Mouse (Mus musculus): ENCODE data around the gene Nudt4. TPM values are rescaled to one million over a fixed set of nuclear protein-coding genes. Genes with fewer than 3 reads are reported as not detected.

The Nudt4 gene
- total RNA-seq (2021): 10 to 100 TPM; 73.9 to 74.5 TPM

DNA sequence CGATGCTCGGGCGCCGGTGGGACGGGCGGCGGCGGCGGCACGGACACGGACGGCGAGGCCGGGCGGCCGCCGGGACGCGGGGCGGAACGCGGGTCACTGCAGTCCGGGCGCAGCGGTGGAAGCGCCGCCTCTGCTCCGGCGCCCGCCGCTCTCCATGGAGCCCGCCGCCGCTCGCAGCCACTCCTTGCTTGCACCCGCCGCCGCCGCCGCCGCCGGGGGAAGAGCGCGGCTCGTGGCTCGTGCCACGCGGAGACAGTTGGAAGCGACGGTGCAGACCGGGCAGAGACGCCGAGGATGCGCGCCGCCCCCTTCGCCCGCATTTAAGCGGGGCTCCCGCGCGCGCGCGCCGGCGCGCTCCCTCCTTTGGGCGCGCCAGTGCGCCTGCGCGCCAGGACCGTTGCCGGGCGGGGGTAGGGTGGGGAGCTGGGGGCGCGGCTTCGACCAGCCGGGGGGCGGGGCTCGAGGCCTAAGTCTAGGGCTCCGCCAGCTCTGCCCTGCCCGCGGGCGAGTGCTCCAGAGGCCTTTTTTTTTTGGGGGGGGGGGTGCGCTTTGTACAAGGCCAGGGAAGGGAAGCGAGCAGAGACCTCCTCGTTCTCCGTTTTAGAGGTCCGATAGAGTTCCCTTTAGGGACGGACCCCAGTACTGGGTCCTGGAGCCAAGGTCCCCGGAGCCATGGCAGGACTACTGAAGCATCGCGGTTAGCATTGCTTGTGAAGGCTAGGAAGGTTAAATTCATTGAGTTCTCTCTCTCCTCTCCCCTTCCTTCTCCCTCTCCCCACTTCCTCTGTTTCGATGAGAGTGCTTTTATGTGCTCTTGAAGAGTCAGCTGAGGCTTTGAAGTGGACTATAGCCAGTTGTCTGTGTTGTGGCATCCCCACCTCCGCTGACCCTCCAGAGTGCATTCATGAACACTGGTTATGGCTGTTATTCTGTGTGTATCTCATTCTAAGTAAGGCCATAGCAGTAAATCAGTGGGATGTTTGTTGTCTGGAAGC lies at the start of gene Nudt4:
TSS of gene Nudt4 (minus strand) at position 296 of the 995 bp plus-strand sequence.
- peak; percentile 79 to 81 for DNase-seq

DNA sequence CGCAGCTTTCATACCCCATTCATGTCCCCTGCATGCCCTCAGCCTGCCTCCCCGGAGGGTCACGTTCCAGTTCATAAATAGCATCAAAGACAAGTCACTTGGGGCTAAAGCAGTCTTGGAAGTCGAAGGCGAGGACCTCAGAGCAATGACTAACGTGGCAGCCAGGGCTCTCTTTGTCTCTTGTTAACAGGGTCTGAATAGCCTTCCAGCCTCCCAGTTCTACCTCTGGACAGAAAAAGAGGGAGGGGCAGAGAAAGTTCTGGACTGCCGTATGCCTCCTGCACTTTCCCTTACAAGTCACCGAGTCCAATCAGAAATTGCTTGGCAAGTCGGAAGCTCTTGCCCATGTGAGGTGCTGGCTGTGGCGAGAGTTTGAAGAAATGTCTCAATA lies 47.4 kb upstream of the Nudt4 start:
- no peak for DNase-seq

DNA sequence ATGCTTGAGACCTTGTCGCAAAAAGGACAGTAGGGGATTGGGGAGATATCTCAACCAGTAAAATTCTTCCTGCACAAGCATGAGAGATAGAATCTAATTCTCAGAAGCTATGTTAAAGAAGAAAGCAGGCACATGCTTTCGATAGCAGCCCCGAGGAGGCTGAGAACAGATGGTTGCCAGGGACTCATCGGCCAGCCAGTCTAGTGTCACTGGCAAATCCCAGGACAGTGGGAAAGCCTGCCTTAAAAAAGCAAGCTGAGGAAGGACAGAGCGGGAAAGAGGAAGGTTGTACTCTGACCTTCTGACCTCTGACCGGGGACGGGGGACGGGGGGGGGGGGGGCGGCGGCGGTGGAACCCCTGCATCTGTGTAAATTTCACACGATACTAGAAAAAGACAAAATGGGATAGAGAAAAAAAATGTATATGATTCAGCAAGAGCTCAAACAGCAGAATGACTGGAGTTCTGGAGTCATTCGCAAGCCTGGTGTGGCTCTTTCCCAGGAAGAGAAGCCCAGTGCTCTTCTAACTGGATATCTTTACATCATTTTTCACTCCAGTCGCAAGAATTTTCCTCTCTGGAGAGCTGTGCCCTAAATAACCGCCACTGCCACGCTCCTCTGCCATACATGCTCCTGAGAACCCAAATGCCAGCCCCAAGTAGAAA lies 46.9 kb upstream of the Nudt4 start:
- no peak for DNase-seq

DNA sequence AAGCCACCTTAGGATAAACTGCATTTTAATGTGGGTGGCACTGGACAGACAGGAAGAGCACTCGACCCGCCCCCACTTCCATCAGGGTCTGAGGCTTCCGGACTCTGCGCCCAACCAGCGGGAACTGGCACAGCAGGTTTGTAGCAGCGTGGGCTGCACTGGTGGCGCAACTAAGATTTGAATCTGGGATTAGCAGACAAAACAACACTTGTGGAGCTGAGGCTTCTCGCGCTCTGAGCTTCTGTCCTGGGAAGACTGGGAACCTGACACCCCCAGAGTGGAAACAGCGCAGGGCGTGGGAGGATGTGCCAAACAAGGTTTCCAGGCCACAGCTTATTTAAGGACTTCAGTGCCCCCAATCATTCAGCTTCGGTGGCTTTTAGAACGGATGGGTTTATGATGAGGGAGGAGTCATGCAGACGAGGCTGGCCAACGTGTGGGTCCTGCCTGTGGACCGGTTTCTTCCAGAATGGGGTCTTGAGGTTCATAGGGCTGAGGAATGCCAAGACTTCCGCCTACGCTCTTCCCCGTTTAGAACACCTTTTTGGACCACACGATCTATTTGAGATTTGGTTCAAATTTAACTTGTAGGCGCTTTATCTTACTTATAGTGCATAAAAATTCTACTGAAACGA lies 41.1 kb upstream of the Nudt4 start:
- DNase-seq: no peak

DNA sequence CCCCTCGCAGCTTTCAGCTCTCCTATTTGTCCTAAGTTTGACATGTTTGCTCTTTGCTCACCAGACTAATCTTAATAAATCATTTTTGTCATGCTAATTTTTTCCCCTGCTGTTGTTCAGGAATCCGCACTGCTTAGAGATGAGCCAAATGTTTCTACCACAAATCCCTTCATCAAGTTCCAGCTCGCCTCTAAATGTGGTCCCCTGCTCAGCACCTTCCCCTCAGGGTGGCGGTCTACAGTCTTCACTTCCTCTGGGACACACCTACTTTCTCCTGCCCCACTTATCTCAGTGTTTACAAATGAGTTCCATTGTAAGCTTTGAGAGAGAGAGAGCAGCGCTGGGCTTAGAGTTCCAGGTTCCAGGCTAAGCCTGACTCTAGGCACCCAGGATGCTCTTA lies 36.6 kb upstream of the Nudt4 start:
- DNase-seq: no peak

DNA sequence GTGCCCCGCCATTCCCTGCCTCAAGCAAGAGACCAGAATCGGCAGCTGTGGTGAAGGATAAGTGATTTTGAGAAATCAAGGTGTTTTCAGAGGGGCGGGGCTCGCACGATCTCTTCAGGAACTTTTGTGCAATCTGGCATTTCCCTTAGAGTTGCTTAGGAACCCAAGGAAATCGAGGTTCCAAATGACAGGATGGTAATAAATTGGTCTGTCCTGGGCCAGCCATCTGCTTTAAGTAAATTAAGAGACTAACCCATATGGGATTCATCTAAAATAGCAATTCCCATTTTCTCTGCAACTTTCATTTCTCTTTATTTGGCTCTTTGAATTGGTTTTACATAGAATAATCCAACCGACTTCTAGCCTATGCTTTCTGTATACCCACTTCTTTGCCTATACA lies 35.8 kb upstream of the Nudt4 start:
- no peak for DNase-seq

DNA sequence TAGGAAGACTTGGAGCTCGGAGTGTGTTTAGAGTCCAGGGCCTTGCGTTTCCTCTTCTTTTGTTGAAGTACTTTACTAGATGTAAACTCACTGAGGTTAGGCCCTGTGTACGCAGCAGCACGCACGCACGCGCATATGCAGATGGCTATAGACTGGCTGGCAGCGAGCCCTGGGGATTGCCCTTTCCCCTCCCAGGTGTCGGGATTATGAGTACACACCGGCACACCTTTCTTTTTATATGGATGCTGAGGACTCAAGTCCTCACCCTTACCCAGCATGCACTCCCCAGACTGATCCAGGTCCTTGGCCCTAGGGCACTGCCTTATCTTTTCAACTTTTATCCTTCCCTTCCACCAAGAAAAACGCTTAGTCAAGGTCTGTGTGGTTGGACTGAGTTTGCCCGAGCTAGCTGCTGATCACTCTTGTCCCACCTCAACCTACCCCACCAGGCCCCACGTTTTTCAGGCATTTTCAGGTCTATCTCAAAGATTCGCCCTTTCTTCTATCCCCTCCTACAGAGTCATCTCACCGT lies 34.2 kb upstream of the Nudt4 start:
- DNase-seq: no peak

DNA sequence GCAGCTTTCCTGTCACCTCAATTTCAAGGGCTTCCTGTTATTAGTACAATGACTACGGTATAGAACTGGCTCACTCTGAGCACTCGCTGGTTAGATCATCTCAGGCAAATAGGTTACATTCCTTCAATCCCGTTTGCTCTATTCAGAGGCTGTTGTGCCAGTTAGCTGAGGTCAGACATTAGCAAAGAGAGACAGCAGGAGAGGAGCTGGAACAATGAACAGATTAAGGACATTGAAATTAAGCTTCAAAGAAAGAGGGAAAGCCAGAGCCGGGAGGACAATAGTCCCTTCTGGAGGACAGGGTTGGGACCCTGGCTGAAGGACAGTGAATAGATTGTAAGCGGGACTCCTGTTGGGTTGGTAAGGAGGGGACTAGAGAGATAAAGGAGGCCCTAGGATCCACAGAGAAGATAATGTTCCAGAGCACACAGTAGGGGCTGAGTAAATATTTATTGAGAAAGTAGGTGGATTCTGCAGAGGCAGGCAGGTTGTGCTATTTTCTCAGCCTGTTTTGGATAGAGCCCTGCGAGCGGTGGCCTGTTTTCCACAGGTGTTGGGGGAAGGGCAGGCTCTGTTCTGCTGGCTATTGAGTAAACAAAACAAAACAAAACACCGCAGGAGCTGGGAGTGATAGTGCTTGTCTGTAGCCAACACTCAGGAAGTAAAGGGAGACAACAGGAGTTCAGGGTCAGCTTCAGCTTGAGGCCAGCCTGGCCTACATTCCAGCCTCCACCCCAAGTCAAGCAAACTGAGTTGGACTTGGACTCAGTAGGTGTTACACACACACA lies 32.1 kb upstream of the Nudt4 start:
- DNase-seq: no peak

DNA sequence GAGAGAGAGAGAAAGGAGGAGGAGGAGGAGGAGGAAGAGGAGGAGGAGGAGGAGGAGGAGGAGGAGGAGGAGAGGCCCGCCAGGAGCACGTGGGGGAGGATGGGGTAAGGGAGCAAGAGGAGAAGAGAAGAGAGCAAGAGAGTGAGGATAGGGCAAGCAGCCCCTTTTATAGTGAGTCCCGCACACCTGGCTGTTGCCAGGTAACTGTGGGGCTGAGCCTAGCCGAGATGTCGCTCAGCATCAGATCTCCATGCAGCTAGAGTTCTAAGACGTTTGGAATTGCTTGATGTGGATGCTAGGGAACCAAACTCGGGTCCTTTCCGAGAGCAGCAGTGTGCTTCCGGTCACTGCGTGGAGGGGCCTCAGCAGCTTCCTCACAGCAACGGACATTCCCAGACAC lies 30.5 kb upstream of the Nudt4 start:
- no peak for DNase-seq

DNA sequence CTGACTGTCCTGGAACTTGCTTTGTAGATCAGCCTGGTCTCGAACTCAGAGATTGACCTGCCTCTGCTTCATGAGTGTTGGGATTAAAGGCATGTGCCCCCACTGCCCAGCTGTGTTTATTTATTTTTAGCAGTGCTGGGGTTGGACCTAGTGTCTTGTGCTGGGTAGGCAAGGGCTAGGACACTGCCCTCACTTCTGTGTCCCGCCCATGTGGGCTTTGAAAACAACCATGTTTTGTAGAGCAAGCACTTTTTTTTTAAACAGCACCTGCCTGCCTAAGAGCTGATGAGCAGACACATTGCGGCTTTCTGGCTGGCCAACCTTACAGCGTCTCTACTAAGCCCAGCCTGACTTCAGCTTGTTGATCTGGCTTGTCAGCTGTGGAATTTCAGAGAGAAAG lies 27.3 kb upstream of the Nudt4 start:
- DNase-seq: no peak

DNA sequence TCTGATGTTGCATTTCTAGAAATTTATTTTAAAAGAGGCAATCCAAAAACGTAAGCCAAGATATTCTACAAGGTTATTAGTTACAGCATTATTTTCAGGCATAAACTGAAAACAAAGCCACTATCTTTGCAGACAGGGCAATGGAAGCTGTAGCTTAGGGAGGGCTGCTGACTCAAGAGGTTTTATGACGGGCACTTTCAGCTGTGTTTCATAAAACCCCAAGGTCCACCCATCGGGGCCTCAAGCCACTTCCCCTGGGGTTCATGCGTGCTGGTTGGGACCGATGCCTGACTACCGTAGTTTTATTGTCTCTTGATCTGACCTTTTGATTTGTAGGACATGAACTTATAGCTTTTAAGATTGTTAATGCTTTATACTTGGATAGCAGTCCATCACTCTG lies 26.2 kb upstream of the Nudt4 start:
- no peak for DNase-seq

DNA sequence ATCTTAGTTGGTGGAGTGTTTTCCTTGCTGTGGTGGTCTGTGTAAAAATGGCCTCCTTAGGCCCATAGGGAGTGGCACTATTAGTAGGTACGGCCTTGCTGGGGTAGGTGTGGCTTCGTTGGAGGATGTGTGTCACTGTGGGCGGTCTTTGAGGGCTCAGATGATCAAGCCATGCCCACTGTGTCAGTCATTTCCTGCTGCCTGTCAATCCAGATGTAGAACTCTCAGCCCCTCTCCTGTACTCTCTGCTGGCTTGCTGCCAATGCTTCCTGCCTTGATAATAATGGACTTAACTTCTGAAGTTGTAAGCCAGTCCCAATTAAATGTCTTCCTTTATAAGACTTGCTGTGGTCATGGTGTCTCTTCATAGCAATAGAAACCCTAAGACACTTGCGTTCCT lies 25.2 kb upstream of the Nudt4 start:
- no peak for DNase-seq

DNA sequence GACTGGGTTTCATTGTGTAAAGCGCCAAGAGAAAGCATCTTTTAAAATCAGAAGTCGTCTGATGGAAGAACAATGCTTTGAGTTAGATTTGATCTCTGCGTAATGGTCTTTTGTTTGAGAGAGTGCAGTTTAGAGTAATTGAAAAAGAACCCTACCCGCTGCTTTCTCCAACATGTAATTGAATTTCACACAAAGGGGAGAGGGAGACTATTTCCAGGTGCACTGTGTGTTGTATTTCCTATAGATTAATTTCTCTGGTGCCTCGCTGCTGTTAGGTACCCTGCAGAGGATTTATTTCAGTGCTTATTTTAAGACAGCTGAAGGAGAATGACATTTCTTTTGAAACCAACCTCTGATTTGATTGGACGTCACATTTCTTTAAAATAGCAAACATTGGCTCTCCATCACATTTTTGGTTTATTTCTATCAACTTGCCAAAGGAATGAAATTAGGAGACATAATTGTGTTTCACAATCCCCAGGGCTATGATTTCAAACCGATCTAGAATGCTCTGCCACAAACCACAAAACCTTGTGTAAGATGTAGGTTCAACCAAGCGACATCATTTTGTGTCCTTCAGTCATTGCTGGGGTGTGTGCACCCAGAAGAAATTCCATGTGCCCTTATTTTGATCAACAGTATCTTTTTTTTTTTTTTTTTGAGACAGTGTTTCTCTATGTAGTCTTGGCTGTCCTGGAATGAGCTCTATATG lies 23.7 kb upstream of the Nudt4 start:
- no peak for DNase-seq

DNA sequence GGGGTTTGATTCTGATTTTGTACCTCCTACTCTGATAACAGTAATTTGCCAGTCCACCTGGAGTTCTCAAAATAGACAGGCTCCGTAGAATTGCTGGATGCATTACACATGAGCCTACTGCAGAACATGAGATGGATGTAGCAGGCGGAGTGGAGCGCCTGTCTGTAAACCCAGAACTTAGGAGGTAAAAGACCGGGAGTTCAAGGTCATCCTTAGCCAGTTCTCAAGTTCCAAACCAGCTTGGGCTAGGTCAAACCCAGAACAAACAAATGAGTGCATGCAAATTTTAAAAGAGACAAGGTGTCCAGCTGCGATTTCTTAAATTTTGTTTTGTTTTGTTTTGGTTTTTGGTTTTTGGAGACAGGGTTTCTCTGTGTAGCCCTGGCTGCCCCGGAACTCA lies 21.6 kb upstream of the Nudt4 start:
- DNase-seq: no peak

DNA sequence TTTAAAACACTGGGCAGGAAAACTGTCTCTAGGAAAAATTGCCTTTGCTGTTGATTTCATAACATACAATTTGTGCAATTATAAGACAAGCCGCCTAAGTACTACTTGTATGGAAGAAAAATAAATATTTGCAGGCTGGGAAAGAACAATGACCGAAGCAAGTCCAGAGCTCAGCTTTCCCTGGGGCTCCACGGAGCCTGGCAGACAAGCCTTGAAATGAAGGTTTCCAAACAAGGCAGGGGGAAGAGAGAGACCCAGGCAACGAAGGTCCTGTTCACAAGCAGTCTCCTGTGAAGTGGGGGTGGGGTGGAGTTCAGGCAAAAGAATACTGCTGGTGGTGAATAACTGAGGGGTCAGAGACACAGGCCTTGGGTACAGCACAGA lies 13.6 kb upstream of the Nudt4 start:
- no peak for DNase-seq

DNA sequence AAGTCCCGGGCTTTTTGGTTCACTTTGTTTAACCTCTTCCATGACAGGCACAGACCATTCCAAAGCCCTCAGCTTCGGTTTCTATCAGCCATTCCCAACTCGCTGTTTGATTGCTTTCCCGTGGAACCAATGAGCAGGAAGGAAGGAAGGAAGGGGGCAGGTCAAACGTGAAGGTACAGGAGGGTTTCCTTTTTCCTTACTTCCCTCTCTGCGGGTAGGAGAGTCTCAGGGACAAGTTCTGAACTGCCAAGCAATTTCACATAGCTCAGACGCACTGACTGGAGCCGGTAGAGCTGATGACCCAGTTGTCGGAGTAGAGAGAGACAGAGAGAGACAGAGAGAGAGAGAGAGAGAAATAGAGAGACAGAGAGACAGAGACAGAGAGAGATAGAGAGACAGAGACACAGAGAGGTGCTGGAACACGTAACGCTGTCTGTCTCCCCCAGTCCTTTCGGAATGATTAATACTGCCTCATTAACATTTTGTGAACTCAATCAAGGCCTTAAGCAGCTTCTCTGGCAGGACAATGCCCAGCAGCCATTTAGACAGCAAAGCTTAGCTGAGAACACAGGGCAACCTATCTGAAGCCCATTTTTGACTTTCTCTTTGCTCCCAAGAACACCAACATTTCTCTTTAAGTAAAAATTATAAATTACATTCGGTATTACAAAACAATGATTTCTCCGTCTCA lies 13.1 kb upstream of the Nudt4 start:
- DNase-seq: no peak

DNA sequence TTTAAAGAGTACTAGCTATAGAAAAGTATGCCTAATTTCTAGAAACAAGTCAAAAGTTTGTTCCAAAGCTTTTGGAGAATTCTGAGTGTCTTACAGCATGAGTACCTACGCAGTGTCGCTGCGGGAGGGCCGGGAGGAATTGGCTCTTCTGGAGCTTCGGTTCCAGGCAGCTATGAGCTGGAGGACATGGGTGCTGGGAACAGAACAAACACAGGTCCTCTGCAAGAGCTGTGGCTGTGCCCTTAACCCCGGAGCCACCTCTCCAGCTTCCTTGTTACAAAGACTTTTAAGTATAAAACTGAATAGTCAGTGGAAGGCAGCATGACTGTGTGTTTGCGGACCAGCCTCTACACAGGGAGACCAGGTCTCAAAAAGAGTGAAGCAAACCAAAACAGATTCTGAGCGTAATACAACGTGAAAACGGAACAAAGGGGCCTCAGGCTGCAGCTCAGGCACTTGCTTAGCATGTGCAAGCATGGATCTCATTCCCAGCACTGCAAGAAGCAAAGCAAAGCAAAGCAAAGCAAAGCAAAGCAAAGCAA lies 12.0 kb upstream of the Nudt4 start:
- no peak for DNase-seq

DNA sequence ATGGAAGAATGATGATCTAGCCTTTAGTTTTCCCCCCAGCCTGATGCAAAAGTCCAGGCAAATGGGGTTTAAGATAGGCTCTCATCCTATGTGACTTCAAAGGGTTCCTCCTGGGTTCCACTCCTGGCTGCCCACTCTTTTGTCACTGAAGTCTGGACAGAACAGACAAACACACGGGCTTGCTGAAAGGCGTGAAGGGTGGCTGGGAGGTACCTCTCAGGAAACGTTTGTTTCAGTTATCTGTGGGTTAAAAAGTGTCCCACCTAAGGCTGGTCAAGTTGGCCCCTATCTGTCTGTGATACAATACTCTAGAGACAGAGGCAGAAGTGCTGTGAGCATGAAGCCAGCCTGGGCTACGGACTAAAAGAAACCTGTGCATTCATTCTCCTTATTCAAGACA lies 11.0 kb upstream of the Nudt4 start:
- DNase-seq: no peak

DNA sequence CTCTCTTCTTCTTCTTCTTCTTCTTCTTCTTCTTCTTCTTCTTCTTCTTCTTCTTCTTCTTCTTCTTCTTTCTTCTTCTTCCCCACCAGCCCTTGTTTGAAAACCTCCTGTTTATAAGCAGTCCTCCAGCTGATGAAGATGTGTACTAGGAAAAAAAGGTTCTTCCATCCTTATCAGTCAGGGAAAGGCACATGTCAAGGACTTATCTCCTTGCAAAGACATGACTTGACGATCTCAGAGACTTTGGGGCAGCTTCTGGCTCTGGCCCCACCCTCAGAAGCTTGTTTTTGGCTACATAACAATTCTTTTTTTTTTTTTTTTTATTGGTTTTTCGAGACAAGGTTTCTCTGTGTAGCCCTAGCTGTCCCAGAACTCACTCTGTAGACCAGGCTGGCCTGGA lies 5.5 kb upstream of the Nudt4 start:
- DNase-seq: no peak

DNA sequence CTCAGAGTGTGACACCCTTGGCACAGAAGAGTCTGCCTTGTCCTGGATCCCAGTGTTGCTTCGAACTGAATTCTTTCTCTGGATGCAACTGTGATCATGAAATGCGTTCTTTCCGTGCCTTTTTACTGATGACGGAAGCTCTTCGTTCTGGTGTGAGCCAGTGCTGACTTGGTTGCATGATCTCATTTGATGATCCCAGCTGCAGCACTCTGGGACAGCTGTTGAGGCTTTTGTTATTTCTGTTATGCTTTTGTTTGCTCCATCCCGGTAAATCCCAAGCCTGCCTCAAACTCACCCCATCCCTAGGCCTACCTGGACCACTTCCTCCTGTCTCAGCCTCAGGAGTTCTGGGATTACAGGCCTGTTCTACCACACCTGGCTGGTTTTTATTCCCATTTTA lies 4.1 kb upstream of the Nudt4 start:
- no peak for DNase-seq

DNA sequence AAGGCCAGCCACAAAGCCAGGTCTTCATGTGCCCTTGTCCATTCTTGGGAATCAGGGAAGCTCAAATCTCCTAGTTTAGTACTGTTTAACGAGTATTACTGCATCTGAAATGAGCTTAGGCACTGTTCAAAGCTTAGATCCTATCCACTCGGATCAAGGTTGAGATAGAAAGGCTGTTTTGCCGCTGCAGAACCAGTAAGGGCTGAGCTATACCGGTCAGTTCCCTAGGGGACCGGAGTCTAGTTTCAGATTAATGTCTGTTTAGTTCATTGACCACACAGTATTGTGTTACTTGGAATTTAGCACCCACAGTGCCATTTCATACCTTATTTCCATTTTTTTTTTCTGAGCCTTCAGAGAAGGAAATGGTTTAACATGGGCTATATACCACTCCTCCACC lies 3.6 kb upstream of the Nudt4 start:
- no peak for DNase-seq
